Mouse (Mus musculus): ENCODE measurements around the gene Inppl1.

Inppl1 gene

DNA sequence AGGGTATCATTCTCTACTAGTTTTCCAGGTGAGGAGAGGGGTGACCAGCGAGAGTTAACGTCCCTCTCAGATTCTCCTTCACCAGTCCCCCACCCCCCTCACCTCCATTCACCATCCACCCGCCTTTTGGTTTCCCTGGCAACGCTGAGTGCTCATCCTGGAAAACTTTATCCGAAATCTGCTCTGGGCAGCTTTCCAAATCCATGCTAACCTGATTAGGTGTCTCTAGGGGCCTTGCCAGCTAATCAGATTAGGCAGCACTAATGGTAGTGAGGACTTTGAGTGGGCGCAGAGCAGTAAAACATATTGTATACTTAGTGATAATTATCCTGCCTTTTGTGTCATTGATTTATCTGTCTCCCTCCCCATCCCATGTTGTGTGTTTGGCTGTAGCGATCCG is 65.3 kb downstream of the Inppl1 start:
- in situ Hi-C loops (cut with MboI; ENCODE audit: low sequenced_read_pairs), result no loop called here
